Mouse (Mus musculus) small intestine, adult 2 months (tissue): ENCODE results near the gene Gm49405. TPM values are rescaled to one million over a fixed set of nuclear protein-coding genes. Genes with fewer than 3 reads are reported as not detected.
"Not testable (repeated sequence)": the region's sequence is repeated elsewhere in the genome, so short reads cannot be mapped to it uniquely, and the experiment has no call there.

Source experiments
- H3K27ac ChIP-seq: fragments of 200-500 bp; 2 replicates; pipeline ENCODE4 v1.5.1; 2012; ENCODE audit warnings: low read depth, low read length, control low read depth, inconsistent platforms; ENCODE audit not compliant: insufficient read depth
- H3K27me3 ChIP-seq: fragments of 200-500 bp; 2 replicates; pipeline ENCODE4 v1.6.1; 2012; ENCODE audit warnings: mild to moderate bottlenecking, moderate library complexity, low read length, inconsistent platforms; ENCODE audit not compliant: control insufficient read depth, insufficient read depth
- H3K36me3 ChIP-seq: fragments of 200-500 bp; 2 replicates; pipeline ENCODE4 v1.6.1; 2012; ENCODE audit warnings: mild to moderate bottlenecking, low read length, control low read depth, inconsistent platforms; ENCODE audit not compliant: control insufficient read depth, insufficient read depth
- H3K4me1 ChIP-seq: fragments of 200-500 bp; 2 replicates; pipeline ENCODE4 v1.6.1; 2012; ENCODE audit warnings: low read length, inconsistent platforms, mixed read lengths; ENCODE audit not compliant: control insufficient read depth, insufficient read depth, insufficient read length
- H3K4me3 ChIP-seq: fragments of 200-500 bp; 2 replicates; pipeline ENCODE4 v1.5.1; 2012; ENCODE audit warnings: low read depth, mild to moderate bottlenecking, control low read depth, inconsistent platforms, low read length, moderate library complexity
- CTCF ChIP-seq: fragments of 200-500 bp; IDR thresholded peaks from 2 replicates; pipeline ENCODE4 v1.5.1; 2012; ENCODE audit warnings: low read depth, mild to moderate bottlenecking, control low read depth, inconsistent platforms, low read length, moderate library complexity, mixed read lengths; ENCODE audit not compliant: insufficient replicate concordance, insufficient read length; ENCODE audit errors: extremely low read depth
- POLR2A ChIP-seq: fragments of 200-500 bp; IDR thresholded peaks from 2 replicates; pipeline ENCODE4 v1.6.1; 2012; ENCODE audit warnings: low read depth, mild to moderate bottlenecking, control low read depth, inconsistent platforms, low read length, moderate library complexity
- WGBS: fragments of 180-500 bp; shearing (Covaris S2); methylation state at CpG from one replicate; pipeline ENCODE4 v1.1.7; 2018; 5-methylcytosine and 5-hydroxymethylcytosine counted together
- polyA plus RNA-seq: library from polyadenylated mRNA; depleted of rRNA; stranded (reverse); fragments of >200 nt; gene quantifications from 2 replicates; pipeline ENCODE4 v1.2.3, GENCODE M21; 2012

The Gm49405 gene
- polyA plus RNA-seq, 1 experiment, result 0.90 TPM

- H3K27me3 ChIP-seq, result no peaks in the 10 kb centered on the region
- H3K27ac ChIP-seq, result no peak overlapping the region
- H3K4me3 ChIP-seq, result no peak overlapping the region
- TF ChIP-seq CTCF (no peak), POLR2A (no peak)
- H3K4me1 ChIP-seq, result peaks cover 25% of the 10 kb centered on the region
- H3K36me3 ChIP-seq, result no peaks in the 10 kb centered on the region
These were observed 41.4 kb upstream of the Gm49405 start for GRCm38 (mm10) chr19:3959030-3959429.

- WGBS, result 83% methylated on average over 5 of the region's 5 CpGs
- no peak overlapping the region for H3K27ac ChIP-seq
- TF ChIP-seq CTCF (no peak), POLR2A (no peak)
- H3K4me1 ChIP-seq, result peaks cover 22% of the 10 kb centered on the region
- H3K4me3 ChIP-seq, result no peak overlapping the region
- no peaks in the 10 kb centered on the region for H3K27me3 ChIP-seq
- H3K36me3 ChIP-seq, result no peaks in the 10 kb centered on the region
These were observed 40.2 kb upstream of the Gm49405 start for GRCm38 (mm10) chr19:3960211-3960610.

GRCm38 (mm10) chr19:3961805-3962204 lies 38.6 kb upstream of the Gm49405 start:
- not testable (repeated sequence) for H3K36me3 ChIP-seq, H3K27me3 ChIP-seq, H3K27ac ChIP-seq, H3K4me3 ChIP-seq
- peaks cover 11% of the 10 kb centered on the region; the same call in 1 of the 2 replicates for H3K4me1 ChIP-seq
- WGBS, result 94% methylated on average over 6 of the region's 6 CpGs

- no peaks in the 10 kb centered on the region for H3K36me3 ChIP-seq
- H3K4me3 ChIP-seq, result no peak overlapping the region
- 19% methylated on average over 2 of the region's 2 CpGs for WGBS
- TF ChIP-seq CTCF, result 0 out of 2 replicates have a peak, but pooled peaks have one; percentile 27
- TF ChIP-seq POLR2A, result no peak
- no peaks in the 10 kb centered on the region for H3K27me3 ChIP-seq
- no peak overlapping the region for H3K27ac ChIP-seq
- peaks cover 11% of the 10 kb centered on the region; the same call in 1 of the 2 replicates for H3K4me1 ChIP-seq
These were observed 38.0 kb upstream of the Gm49405 start for GRCm38 (mm10) chr19:3962469-3962868.

GRCm38 (mm10) chr19:3964030-3964429 lies 36.4 kb upstream of the Gm49405 start:
- TF ChIP-seq POLR2A, result no peak
- TF ChIP-seq CTCF, result no peak
- Histone ChIP-seq H3K36me3 (no peaks in the 10 kb centered on the region), H3K4me1 (no peaks in the 10 kb centered on the region), H3K27ac (no peak overlapping the region), H3K27me3 (no peaks in the 10 kb centered on the region), H3K4me3 (no peak overlapping the region)
- WGBS, result 70% methylated on average over 4 of the region's 4 CpGs

- Histone ChIP-seq H3K4me3 (no peak overlapping the region), H3K27me3 (no peaks in the 10 kb centered on the region), H3K4me1 (peaks cover 6% of the 10 kb centered on the region; the same call in 1 of the 2 replicates), H3K27ac (no peak overlapping the region), H3K36me3 (no peaks in the 10 kb centered on the region)
- TF ChIP-seq CTCF, result no peak
- TF ChIP-seq POLR2A, result no peak
- 77% methylated on average over 11 of the region's 11 CpGs for WGBS
These were observed 33.9 kb upstream of the Gm49405 start for GRCm38 (mm10) chr19:3966330-3967075.

DNA sequence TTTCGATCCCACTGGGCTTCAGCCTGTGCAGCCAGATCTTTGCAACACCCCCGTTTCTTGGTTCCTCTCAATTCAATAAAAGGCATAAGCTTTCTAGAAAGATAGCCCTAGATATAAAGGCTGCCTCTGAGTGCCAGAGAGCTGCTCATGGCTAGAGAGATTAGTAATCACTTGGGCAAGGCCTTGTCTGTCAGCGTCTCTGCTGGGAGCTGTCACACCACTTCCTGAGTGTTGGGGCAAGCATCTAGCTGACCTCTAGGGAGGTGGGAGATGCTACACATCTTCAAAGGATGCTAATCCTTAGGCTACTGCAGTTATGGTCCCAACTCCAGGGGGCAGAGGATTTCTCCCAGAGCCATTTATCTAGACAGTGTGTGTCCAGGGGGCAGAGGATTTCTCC lies 33.2 kb upstream of the Gm49405 start:
- H3K36me3 ChIP-seq, result no peaks in the 10 kb centered on the region
- no peaks in the 10 kb centered on the region for H3K27me3 ChIP-seq
- WGBS, result 82% methylated on average over 3 of the region's 3 CpGs
- no peak for TF ChIP-seq POLR2A
- no peak for TF ChIP-seq CTCF
- H3K4me3 ChIP-seq, result no peak overlapping the region
- H3K27ac ChIP-seq, result no peak overlapping the region
- H3K4me1 ChIP-seq, result peaks cover 9% of the 10 kb centered on the region; the same call in 1 of the 2 replicates

GRCm38 (mm10) chr19:3972229-3972628 lies 28.2 kb upstream of the Gm49405 start, which contains the start of gene Aldh3b2:
Aldh3b2 (plus strand) TSS chr19:3972328.
- Histone ChIP-seq H3K27ac (0 out of 2 replicates have a peak within 1 kb of the TSS, but pooled peaks have one; percentile 3), H3K27me3 (no peaks in the 10 kb centered on the region), H3K4me3 (no peak within 1 kb of the TSS), H3K4me1 (peaks cover 18% of the 10 kb centered on the region), H3K36me3 (no peaks in the 10 kb centered on the region)
- 18% methylated on average over 9 of the region's 9 CpGs for WGBS
- no peak for TF ChIP-seq POLR2A
- TF ChIP-seq CTCF, result no peak

GRCm38 (mm10) chr19:3974608-3975007 lies 25.8 kb upstream of the Gm49405 start:
- WGBS, result 96% methylated on average over 6 of the region's 6 CpGs
- H3K4me3 ChIP-seq, H3K36me3 ChIP-seq, H3K27me3 ChIP-seq, H3K27ac ChIP-seq: not testable (repeated sequence)
- peaks cover 17% of the 10 kb centered on the region for H3K4me1 ChIP-seq
